Mouse (Mus musculus) retina, postnatal 1 day (tissue): Measurements from ENCODE around the gene Cldn6.

Source experiments
- DNase-seq: peaks from one replicate; pipeline ENCODE4 v3.0.0-alpha.2; 2012

The Cldn6 gene

DNA sequence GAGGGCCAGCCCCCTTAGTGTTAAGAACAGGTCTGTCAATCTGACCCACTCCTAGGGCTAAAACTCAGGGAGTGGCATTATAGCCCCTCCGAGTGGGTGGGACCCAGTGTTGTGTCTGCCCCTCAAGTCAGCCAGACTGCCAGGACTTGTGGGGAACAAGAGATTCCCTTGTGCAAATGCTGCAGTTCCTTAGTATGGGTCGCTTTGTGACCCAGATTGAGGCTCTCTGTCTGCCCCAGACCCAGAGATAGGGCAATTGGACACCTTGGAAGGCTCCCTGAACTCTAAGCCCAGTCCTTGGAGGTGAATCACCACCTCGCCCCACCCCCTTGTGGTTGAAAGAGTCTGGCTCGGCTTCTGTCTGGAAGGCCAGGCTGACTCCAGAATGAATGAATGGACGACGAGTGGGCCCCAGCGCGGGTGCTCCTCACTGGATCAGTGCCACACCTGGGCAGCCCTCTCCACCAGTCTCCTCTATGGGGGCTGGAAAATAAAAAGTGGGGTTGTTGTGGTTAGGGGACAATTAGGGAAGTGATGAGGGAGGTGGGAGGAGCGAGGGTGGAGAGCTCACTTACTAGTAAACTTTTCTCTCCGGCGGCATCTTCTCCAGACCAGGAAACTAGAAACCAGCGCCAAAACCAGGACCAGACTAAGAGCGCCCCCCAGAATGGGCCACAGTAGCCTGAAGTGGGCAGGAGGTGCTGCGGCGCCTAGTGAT is 3.3 kb upstream of the Cldn6 start:
- peak; percentile 15 for DNase-seq

GRCm38 (mm10) chr17:23676473-23677031 is 2.5 kb upstream of the Cldn6 start:
- DNase-seq, result peak; percentile 48

DNA sequence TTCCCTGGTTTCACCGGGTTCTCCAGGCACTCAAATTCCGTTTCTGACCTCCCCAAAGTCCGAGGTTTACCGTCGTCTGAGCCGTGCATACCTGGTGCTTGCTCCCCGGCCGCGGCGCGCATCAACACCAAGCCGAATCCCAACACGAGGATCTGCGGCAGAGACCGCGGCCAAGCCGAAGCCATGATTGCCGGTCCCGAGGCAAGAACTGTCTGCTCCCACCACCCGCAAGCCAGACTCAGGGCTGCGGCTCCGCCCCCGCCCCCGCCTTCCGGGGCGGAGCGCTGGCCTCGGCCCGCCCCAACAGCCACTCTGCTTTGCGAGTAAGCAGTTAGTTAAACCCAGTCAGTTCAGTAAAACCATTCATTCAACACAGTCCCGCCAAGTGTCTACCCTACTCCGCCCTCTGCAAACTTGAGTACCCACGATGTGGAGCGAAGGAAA is 1.8 kb upstream of the Cldn6 start, which contains the start of gene Tnfrsf12a:
TSS of gene Tnfrsf12a (minus strand) at position 233 of the 444 bp plus-strand sequence.
- peak; percentile 88 for DNase-seq

- no peak for DNase-seq
Observed at GRCm38 (mm10) chr17:23680336-23680735, 1.3 kb downstream of the Cldn6 start.

GRCm38 (mm10) chr17:23681086-23681485 is 2.0 kb downstream of the Cldn6 start:
- no peak for DNase-seq

DNA sequence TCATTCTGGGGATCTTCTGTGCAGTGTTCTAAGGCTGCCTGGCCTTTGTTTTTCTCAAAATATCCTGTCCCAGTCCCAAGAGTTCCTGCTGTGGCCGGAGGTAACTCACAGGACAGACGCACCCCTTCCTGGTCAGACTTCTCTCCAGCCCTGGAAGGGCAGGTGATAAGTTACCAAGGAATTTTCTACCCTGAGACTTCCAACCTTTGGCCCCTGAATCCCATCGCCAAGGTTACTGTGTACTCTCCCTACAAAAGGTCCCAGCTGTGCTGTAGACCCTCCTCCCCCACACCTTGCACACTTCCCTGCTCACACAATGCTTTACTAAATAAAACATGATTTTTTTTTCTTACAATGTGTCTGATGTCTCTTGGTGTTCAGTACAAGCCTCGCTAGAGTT is 3.0 kb downstream of the Cldn6 start:
- no peak for DNase-seq

DNA sequence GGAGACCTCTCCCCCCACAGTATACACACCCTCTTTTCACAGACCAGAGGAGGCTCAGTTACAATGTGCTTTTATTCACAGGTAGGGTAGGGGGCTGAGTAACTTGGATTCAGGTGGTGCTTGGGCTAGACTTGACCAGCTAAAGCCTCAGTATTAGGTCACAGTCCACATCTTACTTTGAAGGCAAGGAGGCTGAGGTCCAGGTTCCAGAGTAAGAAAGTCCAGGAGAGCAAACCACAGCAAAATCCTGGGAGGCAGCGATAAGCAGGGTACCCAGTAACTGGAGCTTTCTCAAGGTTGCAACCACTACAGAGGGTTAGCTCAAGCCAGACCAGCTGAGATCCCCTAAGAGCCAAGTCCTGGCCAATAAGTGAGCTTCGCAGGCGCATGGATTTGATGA is 3.5 kb downstream of the Cldn6 start:
- no peak for DNase-seq

- no peak for DNase-seq
Observed at GRCm38 (mm10) chr17:23683226-23683625, 4.2 kb downstream of the Cldn6 start.

GRCm38 (mm10) chr17:23683856-23684672 is 5.0 kb downstream of the Cldn6 start, which contains the start of gene Cldn9:
TSS of gene Cldn9 (minus strand) at chr17:23684026.
- DNase-seq, result no peak

- DNase-seq, result no peak
Observed at GRCm38 (mm10) chr17:23694491-23694890, 15.4 kb downstream of the Cldn6 start.

DNA sequence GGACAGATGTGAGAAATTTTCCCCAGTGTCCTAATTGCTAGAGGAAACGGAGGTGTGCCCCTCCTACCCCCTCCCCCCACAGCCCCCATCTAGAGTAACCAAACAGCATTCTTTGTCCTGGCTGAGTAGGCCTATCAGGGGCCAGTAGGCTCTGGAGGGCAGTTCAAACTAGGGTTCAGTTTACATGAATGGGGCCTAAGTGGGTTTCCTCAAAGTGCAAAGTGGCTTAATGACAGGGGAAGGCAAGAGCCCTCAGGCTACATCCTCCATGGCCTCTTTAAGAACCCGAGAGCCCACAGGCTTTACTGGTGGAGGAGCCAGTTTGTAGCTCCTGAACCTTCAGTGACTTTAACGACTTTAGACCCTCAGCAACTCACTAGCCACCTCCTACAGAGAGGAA is 16.8 kb downstream of the Cldn6 start:
- DNase-seq, result no peak

DNA sequence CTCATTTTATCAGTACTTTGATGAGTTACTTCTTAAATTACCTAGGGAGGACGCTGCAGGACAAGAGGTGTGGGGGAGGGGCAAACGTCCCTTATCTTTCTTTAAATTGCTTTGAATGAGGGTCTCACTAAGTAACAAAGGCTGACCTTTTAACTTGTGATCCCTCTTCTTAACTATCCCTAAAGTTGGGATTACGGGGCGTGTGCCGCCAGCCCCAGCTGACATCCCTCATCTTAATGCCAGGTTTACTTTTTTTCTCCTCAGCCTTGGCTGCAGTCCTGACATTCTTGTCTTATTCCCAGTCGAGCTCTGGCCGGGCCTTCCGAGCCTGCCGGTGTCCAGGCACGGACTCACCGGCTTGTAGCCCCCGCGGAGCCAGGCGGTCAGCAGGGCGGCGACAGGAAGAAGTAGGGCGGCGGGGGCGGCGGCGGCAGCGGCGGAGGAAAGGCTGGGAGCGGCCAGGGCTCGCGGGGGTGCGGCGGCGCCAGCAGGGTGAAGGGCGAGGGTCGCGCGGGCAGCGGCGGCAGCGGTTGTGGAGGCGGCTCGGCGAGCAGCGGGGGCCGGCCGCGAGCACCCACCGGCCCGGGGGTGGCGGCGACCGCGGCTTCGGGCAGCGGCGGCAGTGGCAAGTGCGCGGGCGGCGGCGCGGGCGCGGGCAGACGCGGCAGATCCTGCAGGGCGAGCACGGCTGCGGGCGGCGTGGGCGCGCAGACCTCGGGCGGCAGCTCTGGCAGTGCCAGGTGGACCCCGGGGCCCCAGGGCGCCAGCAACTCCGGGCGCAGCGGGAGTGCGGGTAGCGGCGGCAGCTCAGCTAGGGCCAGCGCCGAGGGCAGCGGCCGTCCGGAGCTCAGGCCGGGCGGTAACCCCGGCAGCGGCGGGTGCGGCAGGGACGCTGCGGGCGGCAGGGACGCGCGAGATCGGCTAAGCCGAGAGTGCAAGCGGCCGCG is 20.4 kb downstream of the Cldn6 start:
- DNase-seq, result peak; percentile 44

DNA sequence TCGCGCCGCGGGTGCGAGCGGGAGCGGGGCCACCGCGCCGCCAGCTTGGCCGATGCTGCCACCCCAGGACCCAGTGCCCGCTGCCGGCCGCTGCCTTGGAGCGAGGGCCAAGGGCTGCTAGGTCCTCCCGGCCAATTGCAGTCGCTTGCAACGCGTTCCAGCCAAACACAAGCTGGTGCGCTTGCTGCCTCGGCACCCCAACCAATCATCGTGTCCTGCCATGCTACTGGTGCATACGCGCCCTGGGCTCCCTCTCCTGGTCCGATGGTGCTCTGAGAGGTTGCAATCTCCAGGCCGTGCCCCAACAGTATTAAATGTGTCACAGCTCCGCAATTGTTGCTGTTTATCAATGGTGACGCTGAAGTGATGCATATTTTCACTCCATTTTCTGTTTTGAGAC is 21.0 kb downstream of the Cldn6 start:
- peak; percentile 95 for DNase-seq

GRCm38 (mm10) chr17:23703301-23703700 is 24.3 kb downstream of the Cldn6 start:
- DNase-seq, result no peak

GRCm38 (mm10) chr17:23704741-23705140 is 25.7 kb downstream of the Cldn6 start:
- no peak for DNase-seq

- DNase-seq, result no peak
Observed at GRCm38 (mm10) chr17:23705525-23706104, 26.6 kb downstream of the Cldn6 start.

- peak; percentile 83 for DNase-seq
Observed at GRCm38 (mm10) chr17:23706212-23706611, 27.2 kb downstream of the Cldn6 start.

DNA sequence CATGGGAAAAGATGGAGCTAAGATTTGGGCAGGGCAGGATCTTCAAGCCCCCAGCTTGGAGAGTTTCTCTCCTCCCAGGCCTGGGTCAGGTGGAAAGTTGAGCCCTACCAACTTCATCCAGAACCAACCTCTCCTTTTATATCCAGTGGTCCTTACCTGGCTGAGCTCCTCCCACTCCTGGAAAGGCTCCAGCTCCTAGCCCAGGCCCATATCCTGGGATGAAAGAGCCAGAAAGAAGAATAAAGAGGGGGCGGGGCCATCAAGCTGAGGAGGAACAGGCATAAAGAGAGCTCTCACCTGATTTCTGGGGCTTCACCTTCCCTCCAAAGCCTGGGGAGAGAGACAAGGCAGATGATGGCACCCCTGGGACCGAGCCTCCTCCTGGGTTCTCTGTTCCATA is 38.0 kb downstream of the Cldn6 start:
- no peak for DNase-seq

- DNase-seq, result no peak
Observed at GRCm38 (mm10) chr17:23719455-23719854, 40.4 kb downstream of the Cldn6 start.

DNA sequence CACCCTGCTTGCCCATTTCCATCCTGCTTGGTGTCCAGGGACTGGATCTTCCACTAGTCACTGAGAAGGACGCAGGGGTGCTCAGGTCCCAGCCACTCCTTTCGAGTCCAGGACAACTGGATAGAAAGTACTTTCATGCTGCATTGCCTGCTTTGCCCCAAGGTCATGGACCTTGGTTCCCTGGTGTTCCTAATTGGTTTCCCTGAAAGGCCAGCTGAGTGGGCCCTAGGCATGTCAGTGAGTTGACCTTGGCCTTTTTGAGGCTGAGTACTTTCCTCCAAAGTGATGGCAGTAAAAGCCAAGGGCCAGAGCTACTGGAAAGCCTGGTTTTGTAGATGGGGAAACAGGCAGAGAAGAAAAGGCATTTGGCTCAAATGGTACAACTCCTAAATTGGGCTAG is 42.8 kb downstream of the Cldn6 start:
- DNase-seq, result no peak

- DNase-seq, result no peak
Observed at GRCm38 (mm10) chr17:23722376-23723125, 43.5 kb downstream of the Cldn6 start, which contains the start of gene 1520401A03Rik. TSS of gene 1520401A03Rik (minus strand) at chr17:23722783.
